Mouse (Mus musculus) ES-Bruce4 (cell line): ENCODE measurements around the gene Blzf1.

Source experiments
- CTCF ChIP-seq: IDR thresholded peaks from one replicate; pipeline ENCODE4 v1.8.1; 2011; ENCODE audit warnings: low read depth, low read length
- POLR2A ChIP-seq: IDR thresholded peaks from one replicate; pipeline ENCODE4 v1.8.1; 2011; ENCODE audit warnings: low read length; ENCODE audit not compliant: insufficient read depth

- TF ChIP-seq POLR2A (no peak), CTCF (no peak)
These were observed 3.5 kb downstream of the Blzf1 start, which contains the start of gene Nme7 for GRCm38 (mm10) chr1:164303821-164304220.
